Mouse (Mus musculus): ENCODE results near the gene Nlrx1. TPM values are rescaled to one million over a fixed set of nuclear protein-coding genes. Genes with fewer than 3 reads are reported as not detected.
A peak's percentile ranks its signal among the peaks of the same experiment; 100 is the strongest.

Nlrx1 gene
- total RNA-seq, 2 experiments from 2014 or later: 8.7 to 13.3 TPM

- DNase-seq (ENCODE audit: extremely low spot score in 1 of 2, low spot score in 2 of 2): no peak
- Histone ChIP-seq H3K27ac (no peak overlapping the region), H3K4me3 (no peak overlapping the region)
- TF ChIP-seq CTCF (IDR thresholded peaks at IDR 0.05): no peak
- intact Hi-C loops (cut with DNase I): loop anchor here (10.0 kb wide), 1 partner anchor 247 kb away; no protein-coding TSS in a partner anchor
Measured at GRCm38 (mm10) chr9:44231609-44232008, 36.8 kb downstream of the Nlrx1 start.

- DNase-seq (ENCODE audit: extremely low spot score in 1 of 2, low spot score in 2 of 2): no peak
- Histone ChIP-seq H3K27ac (peak overlapping the region; percentile 21; the same call in 1 of the 2 replicates), H3K4me3 (no peak overlapping the region)
- no peak for TF ChIP-seq CTCF (IDR thresholded peaks at IDR 0.05)
- intact Hi-C loops (cut with DNase I): no loop called here
Measured at GRCm38 (mm10) chr9:44225993-44226392, 42.4 kb downstream of the Nlrx1 start.

- Histone ChIP-seq H3K4me3 (no peak overlapping the region), H3K27ac (peak overlapping the region; percentile 7; the same call in 1 of the 2 replicates)
- intact Hi-C loops (cut with DNase I): no loop called here
- no peak for DNase-seq (ENCODE audit: extremely low spot score in 1 of 2, low spot score in 2 of 2)
- TF ChIP-seq CTCF (IDR thresholded peaks at IDR 0.05): no peak
Measured at GRCm38 (mm10) chr9:44213538-44213937, 54.9 kb downstream of the Nlrx1 start.

GRCm38 (mm10) chr9:44212406-44212805, 56.0 kb downstream of the Nlrx1 start:
- intact Hi-C loops (cut with DNase I): no loop called here
- no peak for TF ChIP-seq CTCF (IDR thresholded peaks at IDR 0.05)
- no peak overlapping the region for H3K27ac ChIP-seq
- no peak overlapping the region for H3K4me3 ChIP-seq
- DNase-seq (ENCODE audit: extremely low spot score in 1 of 2, low spot score in 2 of 2): no peak

- H3K4me3 ChIP-seq: no peak overlapping the region
- intact Hi-C loops (cut with DNase I): no loop called here
- no peak for DNase-seq (ENCODE audit: extremely low spot score in 1 of 2, low spot score in 2 of 2)
- no peak for TF ChIP-seq CTCF (IDR thresholded peaks at IDR 0.05)
- H3K27ac ChIP-seq: no peak overlapping the region
Measured at GRCm38 (mm10) chr9:44209416-44209815, 59.0 kb downstream of the Nlrx1 start.

- no peak overlapping the region for H3K4me3 ChIP-seq
- no peak for DNase-seq (ENCODE audit: extremely low spot score in 1 of 2, low spot score in 2 of 2)
- TF ChIP-seq CTCF (IDR thresholded peaks at IDR 0.05): no peak
- no peak overlapping the region for H3K27ac ChIP-seq
- intact Hi-C loops (cut with DNase I): no loop called here
Measured at GRCm38 (mm10) chr9:44207840-44208239, 60.6 kb downstream of the Nlrx1 start.

Other genes with a start within 250 kb of the Nlrx1 start
- 100 to 1,000 TPM; 838 to 856 TPM for gene Thy1, start 225.2 kb downstream of the Nlrx1 start, total RNA-seq (2021)
- 100 to 1,000 TPM in 1 of 2 experiments, 10 to 100 TPM in 1; 99.3 to 120 TPM for gene Usp2, start 201.6 kb downstream of the Nlrx1 start, total RNA-seq (2021)
- 1 to 10 TPM in 1 of 2 experiments, under 1 TPM in 1; 0.82 to 1.6 TPM for gene Mfrp, start 166.9 kb downstream of the Nlrx1 start, total RNA-seq (2021)
- gene C1qtnf5, start 161.4 kb downstream of the Nlrx1 start, total RNA-seq (2021): 10 to 100 TPM; 14.2 to 15.3 TPM
- gene Gm49380, start 155.1 kb downstream of the Nlrx1 start, total RNA-seq (2021): under 1 TPM in 1 of 2 experiments, not detected in 1; 0.56 TPM
- gene Rnf26, start 155.1 kb downstream of the Nlrx1 start, total RNA-seq (2021): 10 to 100 TPM; 32.7 to 33.1 TPM
- 10 to 100 TPM in 1 of 2 experiments, 1 to 10 TPM in 1; 9.0 to 11.6 TPM for gene Mcam, start 134.1 kb downstream of the Nlrx1 start, total RNA-seq (2021)
- 10 to 100 TPM; 59.5 to 66.3 TPM for gene Cbl, start 34.5 kb downstream of the Nlrx1 start, total RNA-seq (2021)
- gene Ccdc153, start 27.9 kb downstream of the Nlrx1 start, total RNA-seq (2021): 1 to 10 TPM in 1 of 2 experiments, under 1 TPM in 1; 0.77 to 1.1 TPM
- 1 to 10 TPM in 1 of 2 experiments, under 1 TPM in 1; 0.50 to 1.2 TPM for gene Pdzd3, start 17.1 kb downstream of the Nlrx1 start, total RNA-seq (2021)
- 10 to 100 TPM; 62.1 TPM for gene Abcg4, start 20.0 kb upstream of the Nlrx1 start, total RNA-seq (2021)
- gene Hinfp, start 37.1 kb upstream of the Nlrx1 start, total RNA-seq (2021): 10 to 100 TPM; 28.9 to 29.3 TPM
- gene C2cd2l, start 51.7 kb upstream of the Nlrx1 start, total RNA-seq (2021): 100 to 1,000 TPM; 190 to 222 TPM
- gene Dpagt1, start 57.4 kb upstream of the Nlrx1 start, total RNA-seq (2021): 10 to 100 TPM; 13.8 to 14.6 TPM
- 10 to 100 TPM; 46.1 to 53.2 TPM for gene H2afx, start 66.1 kb upstream of the Nlrx1 start, total RNA-seq (2021)
- gene Hmbs, start 75.6 kb upstream of the Nlrx1 start, total RNA-seq (2021): 10 to 100 TPM; 20.8 to 21.1 TPM
- 10 to 100 TPM; 52.1 to 53.1 TPM for gene Vps11, start 93.1 kb upstream of the Nlrx1 start, total RNA-seq (2021)
- 100 to 1,000 TPM; 127 to 139 TPM for gene Hyou1, start 110.9 kb upstream of the Nlrx1 start, total RNA-seq (2021)
- gene Slc37a4, start 128.3 kb upstream of the Nlrx1 start, total RNA-seq (2021): 10 to 100 TPM; 25.3 to 28.4 TPM
- gene Rps25, start 138.5 kb upstream of the Nlrx1 start, total RNA-seq (2021): 100 to 1,000 TPM; 644 to 664 TPM
- gene Trappc4, start 139.0 kb upstream of the Nlrx1 start, total RNA-seq (2021): 10 to 100 TPM; 66.8 to 70.2 TPM
- gene Ccdc84, start 150.0 kb upstream of the Nlrx1 start, total RNA-seq (2021): 10 to 100 TPM; 19.9 to 22.2 TPM
- gene Foxr1, start 172.5 kb upstream of the Nlrx1 start, total RNA-seq (2021): not detected
- gene Upk2, start 186.4 kb upstream of the Nlrx1 start, total RNA-seq (2021): not detected
- gene Bcl9l, start 214.2 kb upstream of the Nlrx1 start, total RNA-seq (2021): 10 to 100 TPM; 58.6 to 63.4 TPM

Data from left cerebral cortex, adult 2 months (tissue).